Mouse (Mus musculus): Measurements from ENCODE around the gene Mef2b. TPM values are rescaled to one million over a fixed set of nuclear protein-coding genes. Genes with fewer than 3 reads are reported as not detected.
A peak's percentile ranks its signal among the peaks of the same experiment; 100 is the strongest.

Gene Mef2b
- polyA plus RNA-seq, 1 experiment from 2014 or later: 1.1 TPM

DNA sequence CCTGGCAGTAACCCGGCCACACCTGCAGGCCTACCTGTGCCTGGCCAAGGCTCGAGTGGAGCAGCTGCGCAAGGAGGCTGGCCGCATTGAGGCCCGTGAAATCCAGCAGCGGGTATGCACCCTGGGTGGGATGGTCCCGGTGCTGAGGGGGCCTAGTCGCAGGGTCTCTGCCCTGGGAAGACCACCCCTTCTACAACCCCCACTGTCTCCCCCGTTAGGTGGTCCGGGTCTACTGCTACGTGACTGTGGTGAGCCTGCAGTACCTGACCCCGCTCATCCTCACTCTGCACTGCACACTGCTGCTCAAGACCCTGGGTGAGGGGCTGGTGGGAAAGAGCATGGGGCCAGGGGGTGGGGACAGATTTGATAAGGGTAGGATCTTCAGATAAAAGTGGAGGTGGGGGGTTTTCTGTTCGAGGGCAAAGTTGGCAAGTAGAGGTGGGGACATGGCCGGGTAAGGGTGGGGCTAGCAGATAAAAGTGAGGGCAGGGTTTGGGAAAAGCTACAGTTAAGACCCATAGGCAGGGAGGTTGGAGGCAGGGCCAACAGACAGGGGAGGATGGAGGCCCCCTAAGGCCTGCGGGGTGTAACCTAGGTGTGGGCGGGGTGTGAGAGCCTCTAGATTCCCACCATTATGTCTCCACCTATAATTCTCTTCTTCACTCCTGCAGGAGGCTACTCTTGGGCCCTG lies 41.8 kb downstream of the Mef2b start:
- H3K27me3 ChIP-seq: no peaks in the 10 kb centered on the region
- no peak overlapping the region for H3K4me3 ChIP-seq (replicated peaks)
- peak overlapping the region; percentile 29; the same call in 1 of the 2 replicates for H3K27ac ChIP-seq
- no peak overlapping the region for H3K9ac ChIP-seq (replicated peaks)
- 58% methylated on average over 16 of the region's 16 CpGs for WGBS
- H3K36me3 ChIP-seq: peaks cover 65% of the 10 kb centered on the region
- ATAC-seq (ENCODE audit: insufficient number of reproducible peaks, insufficient read depth, low FRiP score, low TSS enrichment, low read depth): 0 out of 2 replicates have a peak, but pooled peaks have one; percentile 27
- peaks cover 11% of the 10 kb centered on the region for H3K4me1 ChIP-seq (replicated peaks)
- H3K4me2 ChIP-seq: no peak overlapping the region
- H3K9me3 ChIP-seq: no peaks in the 10 kb centered on the region

GRCm38 (mm10) chr8:70181903-70182252 lies 42.4 kb downstream of the Mef2b start:
- peaks cover 61% of the 10 kb centered on the region for H3K36me3 ChIP-seq
- 32% methylated on average over 2 of the region's 2 CpGs for WGBS
- no peak for ATAC-seq (ENCODE audit: insufficient number of reproducible peaks, insufficient read depth, low FRiP score, low TSS enrichment, low read depth)

DNA sequence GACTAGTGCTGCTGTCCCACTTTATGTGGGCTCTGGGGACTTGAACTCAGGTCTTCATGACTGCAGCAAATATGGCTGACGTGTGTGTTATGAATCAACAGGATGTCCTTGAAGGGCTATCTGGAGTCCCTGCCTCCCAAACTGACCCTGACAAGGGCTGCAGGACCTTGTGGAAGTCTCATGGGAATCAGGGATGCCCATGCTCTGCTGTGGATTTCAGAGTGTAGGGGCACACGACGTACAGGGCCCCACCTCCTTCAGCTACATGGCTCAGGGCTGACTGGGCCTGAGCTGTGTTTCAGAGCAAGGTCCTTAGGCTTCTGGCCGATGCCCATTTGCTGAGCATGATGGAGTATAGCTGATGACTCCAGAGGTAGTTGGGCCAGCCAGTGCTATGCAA lies 43.7 kb downstream of the Mef2b start:
- no peak for ATAC-seq (ENCODE audit: insufficient number of reproducible peaks, insufficient read depth, low FRiP score, low TSS enrichment, low read depth)
- 90% methylated on average over 4 of the region's 4 CpGs for WGBS

More at GRCm38 (mm10) chr8:70181903-70182252, 42.4 kb downstream of the Mef2b start:
- Histone ChIP-seq H3K27ac (peak overlapping the region; percentile 29; the same call in 1 of the 2 replicates), H3K9me3 (no peaks in the 10 kb centered on the region), H3K9ac (replicated peaks) (0 out of 2 replicates have a peak overlapping the region, but pooled peaks have one; percentile 1), H3K27me3 (no peaks in the 10 kb centered on the region), H3K4me1 (replicated peaks) (peaks cover 11% of the 10 kb centered on the region), H3K4me3 (replicated peaks) (no peak overlapping the region), H3K4me2 (no peak overlapping the region)

GRCm38 (mm10) chr8:70188707-70189106 lies 49.2 kb downstream of the Mef2b start:
- Histone ChIP-seq H3K27ac (no peak overlapping the region), H3K27me3 (no peaks in the 10 kb centered on the region), H3K9ac (replicated peaks) (no peak overlapping the region), H3K4me1 (replicated peaks) (peaks cover 9% of the 10 kb centered on the region), H3K36me3 (peaks cover 9% of the 10 kb centered on the region; the same call in 1 of the 2 replicates), H3K9me3 (no peaks in the 10 kb centered on the region), H3K4me3 (replicated peaks) (no peak overlapping the region), H3K4me2 (no peak overlapping the region)
- 68% methylated on average over 7 of the region's 7 CpGs for whole genome bisulfite sequencing
- no peak for ATAC-seq (ENCODE audit: insufficient number of reproducible peaks, insufficient read depth, low FRiP score, low TSS enrichment, low read depth)

More for the DNA sequence above, 43.7 kb downstream of the Mef2b start:
- Histone ChIP-seq H3K9ac (replicated peaks) (no peak overlapping the region), H3K4me3 (replicated peaks) (no peak overlapping the region), H3K27ac (no peak overlapping the region), H3K4me2 (no peak overlapping the region), H3K4me1 (replicated peaks) (peaks cover 11% of the 10 kb centered on the region), H3K27me3 (no peaks in the 10 kb centered on the region), H3K36me3 (peaks cover 56% of the 10 kb centered on the region), H3K9me3 (no peaks in the 10 kb centered on the region)

DNA sequence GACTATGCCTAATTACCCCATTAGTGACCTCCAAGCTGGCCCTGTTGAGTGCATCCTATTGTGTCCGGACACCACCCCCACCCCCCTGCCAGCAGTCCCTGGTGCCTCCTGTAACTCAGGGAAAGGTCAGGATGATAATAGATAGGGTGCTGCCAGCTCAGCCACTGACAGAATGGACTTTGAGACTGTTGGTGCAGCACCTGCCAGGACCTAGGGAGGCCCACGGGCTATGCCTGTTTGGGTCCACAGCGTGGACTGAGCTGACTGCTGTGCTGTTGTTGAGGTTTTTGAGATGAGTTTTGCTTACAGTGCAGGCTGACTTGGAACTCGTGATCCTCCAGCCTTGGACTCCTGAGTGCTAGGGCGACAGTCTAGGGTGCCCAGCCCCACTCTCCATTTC lies 53.7 kb downstream of the Mef2b start:
- Histone ChIP-seq H3K4me2 (no peak overlapping the region), H3K27me3 (no peaks in the 10 kb centered on the region), H3K36me3 (no peaks in the 10 kb centered on the region; the same call in 1 of the 2 replicates), H3K9ac (replicated peaks) (no peak overlapping the region), H3K4me1 (replicated peaks) (peaks cover 9% of the 10 kb centered on the region), H3K27ac (no peak overlapping the region), H3K9me3 (no peaks in the 10 kb centered on the region), H3K4me3 (replicated peaks) (no peak overlapping the region)
- ATAC-seq (ENCODE audit: insufficient number of reproducible peaks, insufficient read depth, low FRiP score, low TSS enrichment, low read depth): no peak
- 70% methylated on average over 5 of the region's 5 CpGs for WGBS

GRCm38 (mm10) chr8:70194191-70194590 lies 54.7 kb downstream of the Mef2b start:
- H3K27me3 ChIP-seq: no peaks in the 10 kb centered on the region
- H3K4me2 ChIP-seq: no peak overlapping the region
- H3K4me3 ChIP-seq (replicated peaks): no peak overlapping the region
- no peaks in the 10 kb centered on the region; the same call in 1 of the 2 replicates for H3K36me3 ChIP-seq
- no peak overlapping the region for H3K27ac ChIP-seq
- H3K4me1 ChIP-seq (replicated peaks): peaks cover 9% of the 10 kb centered on the region
- H3K9ac ChIP-seq (replicated peaks): no peak overlapping the region
- WGBS: 87% methylated on average over 3 of the region's 3 CpGs
- ATAC-seq (ENCODE audit: insufficient number of reproducible peaks, insufficient read depth, low FRiP score, low TSS enrichment, low read depth): no peak
- no peaks in the 10 kb centered on the region for H3K9me3 ChIP-seq

- no peak for ATAC-seq (ENCODE audit: insufficient number of reproducible peaks, insufficient read depth, low FRiP score, low TSS enrichment, low read depth)
- H3K9me3 ChIP-seq: no peaks in the 10 kb centered on the region
- no peak overlapping the region for H3K27ac ChIP-seq
- H3K9ac ChIP-seq (replicated peaks): no peak overlapping the region
- 68% methylated on average over 2 of the region's 2 CpGs for WGBS
- no peaks in the 10 kb centered on the region for H3K27me3 ChIP-seq
- no peaks in the 10 kb centered on the region for H3K36me3 ChIP-seq
- peaks cover 9% of the 10 kb centered on the region for H3K4me1 ChIP-seq (replicated peaks)
- no peak overlapping the region for H3K4me2 ChIP-seq
- no peak overlapping the region for H3K4me3 ChIP-seq (replicated peaks)
Measured at GRCm38 (mm10) chr8:70195762-70196161, 56.3 kb downstream of the Mef2b start.

DNA sequence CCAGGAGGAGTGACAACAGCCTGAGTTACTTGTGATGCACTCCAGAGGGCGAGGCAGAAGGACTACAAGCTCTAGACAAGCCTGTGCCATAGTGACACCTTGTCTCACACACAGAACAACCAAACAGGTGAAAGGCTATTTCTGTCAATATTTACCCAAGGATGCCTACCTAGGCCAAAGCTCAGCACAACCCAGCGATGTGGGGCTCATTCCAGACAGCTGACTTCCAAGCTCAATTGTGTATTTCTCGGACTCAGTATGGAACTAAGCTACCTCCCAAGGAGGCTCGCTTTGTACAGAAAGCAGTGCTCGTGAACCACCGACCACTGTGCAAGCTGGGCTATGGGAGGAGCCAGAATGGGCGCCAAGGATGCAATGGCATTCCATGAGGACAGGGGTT lies 58.1 kb downstream of the Mef2b start:
- Histone ChIP-seq H3K36me3 (no peaks in the 10 kb centered on the region), H3K9ac (replicated peaks) (no peak overlapping the region), H3K9me3 (no peaks in the 10 kb centered on the region), H3K4me2 (no peak overlapping the region), H3K27me3 (no peaks in the 10 kb centered on the region), H3K27ac (no peak overlapping the region), H3K4me3 (replicated peaks) (no peak overlapping the region), H3K4me1 (replicated peaks) (no peaks in the 10 kb centered on the region)
- no peak for ATAC-seq (ENCODE audit: insufficient number of reproducible peaks, insufficient read depth, low FRiP score, low TSS enrichment, low read depth)
- 61% methylated on average over 7 of the region's 7 CpGs for WGBS

DNA sequence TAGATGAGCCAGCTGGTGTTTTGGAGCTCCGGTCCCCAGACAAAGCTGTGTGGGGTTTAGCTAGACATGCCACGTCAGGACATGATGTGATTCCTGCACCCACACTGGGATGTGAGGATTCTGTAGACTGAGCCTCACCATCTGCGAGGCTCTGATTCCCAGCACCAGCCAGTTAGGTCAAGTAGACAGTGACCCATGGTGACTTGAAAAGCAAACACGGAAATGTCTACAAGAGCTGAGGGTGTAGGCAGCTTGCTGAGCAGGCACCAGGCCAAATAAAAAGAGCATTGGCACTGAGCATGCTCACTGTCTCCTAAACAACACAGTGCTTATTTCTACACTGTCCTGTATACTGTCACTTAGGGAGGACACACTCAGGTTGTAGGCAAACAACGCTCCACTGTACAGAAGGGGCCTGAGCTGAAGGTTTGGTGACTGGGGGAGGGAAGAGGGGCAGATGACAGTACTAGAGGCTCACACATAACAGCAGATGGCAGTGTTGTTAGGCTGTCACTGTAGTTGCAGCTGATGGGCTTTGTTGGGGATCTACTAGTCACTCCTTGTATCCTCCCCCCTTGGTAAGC lies 60.7 kb downstream of the Mef2b start:
- no peaks in the 10 kb centered on the region for H3K27me3 ChIP-seq

DNA sequence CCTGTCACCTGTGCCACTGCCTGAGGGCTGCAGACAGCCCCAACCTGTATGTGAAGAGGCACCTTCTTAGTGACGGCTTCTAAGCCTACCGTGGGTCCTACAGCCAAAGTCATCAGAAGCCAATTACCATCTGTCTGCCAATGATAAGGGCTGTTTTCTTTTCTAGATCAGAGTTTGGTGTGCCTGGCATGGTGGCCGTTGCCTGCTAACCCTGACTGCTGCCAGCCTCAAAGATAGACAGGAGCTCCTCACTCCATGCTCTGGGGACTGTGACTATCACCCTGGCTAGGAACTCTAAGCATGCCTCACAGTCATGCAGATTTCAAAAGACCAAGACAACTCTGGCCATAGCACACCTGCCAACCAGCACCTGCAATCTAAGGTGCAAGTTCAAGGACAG lies 61.9 kb downstream of the Mef2b start:
- 83% methylated on average over 3 of the region's 3 CpGs for WGBS
- Histone ChIP-seq H3K27ac (no peak overlapping the region), H3K4me3 (replicated peaks) (no peak overlapping the region), H3K27me3 (no peaks in the 10 kb centered on the region), H3K36me3 (no peaks in the 10 kb centered on the region), H3K4me1 (replicated peaks) (no peaks in the 10 kb centered on the region), H3K9me3 (no peaks in the 10 kb centered on the region), H3K9ac (replicated peaks) (no peak overlapping the region), H3K4me2 (no peak overlapping the region)
- no peak for ATAC-seq (ENCODE audit: insufficient number of reproducible peaks, insufficient read depth, low FRiP score, low TSS enrichment, low read depth)

More for the DNA sequence above, 60.7 kb downstream of the Mef2b start:
- Histone ChIP-seq H3K4me1 (replicated peaks) (no peaks in the 10 kb centered on the region), H3K9me3 (no peaks in the 10 kb centered on the region), H3K4me2 (no peak overlapping the region), H3K9ac (replicated peaks) (no peak overlapping the region), H3K36me3 (no peaks in the 10 kb centered on the region), H3K4me3 (replicated peaks) (no peak overlapping the region), H3K27ac (no peak overlapping the region)
- no peak for ATAC-seq (ENCODE audit: insufficient number of reproducible peaks, insufficient read depth, low FRiP score, low TSS enrichment, low read depth)
- 79% methylated on average over 5 of the region's 5 CpGs for WGBS

DNA sequence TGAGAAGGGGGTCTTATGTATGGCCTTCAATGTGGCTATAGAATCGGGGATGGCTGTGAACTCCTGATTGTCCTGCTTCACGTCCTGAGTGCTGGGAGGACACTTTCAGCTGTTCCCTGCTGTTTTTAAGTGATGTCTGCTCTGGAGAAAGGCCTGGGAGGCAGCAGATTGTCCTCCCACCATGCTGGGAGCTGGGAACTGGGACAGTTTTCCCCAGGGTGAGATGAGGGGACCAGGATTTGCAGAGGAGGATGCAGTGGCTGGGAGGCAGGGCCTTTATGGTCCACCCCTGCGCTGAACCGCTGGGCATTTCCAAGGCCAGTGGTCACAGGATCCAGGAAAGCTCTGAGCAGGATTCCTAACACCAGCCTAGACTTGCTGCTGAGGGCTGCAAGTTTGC lies 63.6 kb downstream of the Mef2b start:
- no peaks in the 10 kb centered on the region for H3K4me1 ChIP-seq (replicated peaks)
- H3K4me3 ChIP-seq (replicated peaks): no peak overlapping the region
- H3K27me3 ChIP-seq: no peaks in the 10 kb centered on the region
- no peak overlapping the region for H3K4me2 ChIP-seq
- no peak overlapping the region for H3K9ac ChIP-seq (replicated peaks)
- ATAC-seq (ENCODE audit: insufficient number of reproducible peaks, insufficient read depth, low FRiP score, low TSS enrichment, low read depth): no peak
- no peaks in the 10 kb centered on the region for H3K9me3 ChIP-seq
- no peaks in the 10 kb centered on the region for H3K36me3 ChIP-seq
- no peak overlapping the region for H3K27ac ChIP-seq
- WGBS: 78% methylated on average over 4 of the region's 4 CpGs

Measured in limb, embryonic 12.5 days (tissue).